8 mouse cellular contexts compared by ENCODE assay signal in genomic region chr11:29525988-29526794, GRCm38 (mm10). TPM values are rescaled to one million over a fixed set of nuclear protein-coding genes. Genes with fewer than 3 reads are reported as not detected.
DNase-seq lines count a peak whose midpoint lies in the region; ATAC-seq and TF ChIP-seq lines count a peak whose summit lies in the region.

Mtif2 (plus strand) TSS chr11:29526408.

- H3K27ac ChIP-seq in cortical plate, adult 2 months (ENCODE audit: insufficient read depth, low read length) = peak within 1 kb of the TSS; percentile 76; the same call in 1 of the 2 replicates
- H3K27ac ChIP-seq in hindbrain, postnatal 0 days = peak within 1 kb of the TSS; percentile 93

- no peaks in the 10 kb centered on the region for H3K27me3 ChIP-seq in hindbrain, postnatal 0 days (ENCODE audit: insufficient read depth, low read length)

- peak within 1 kb of the TSS; percentile 76 for H3K9ac ChIP-seq in hindbrain, postnatal 0 days (replicated peaks; ENCODE audit: low read length)

- peak; percentile 96 for DNase-seq in ZHBTc4 (ENCODE audit: low read depth, low spot score)
- DNase-seq in gastrocnemius, adult 8-10 months (ENCODE audit: low spot score in 2 of 2) = peak; percentile 40 to 50
- peak; percentile 93 for DNase-seq in hindbrain, postnatal 0 days (ENCODE audit: low spot score)
- peak; percentile 74 to 82 for DNase-seq in left cerebral cortex, adult 18-20 months (ENCODE audit: low spot score in 2 of 2)
- DNase-seq in lung, postnatal 4 days = peak; percentile 85 to 86
- peak; percentile 94 for DNase-seq in retina, postnatal 1 day
- peak; percentile 74 for DNase-seq in thymus, postnatal 4 days

- peak within 1 kb of the TSS; percentile 78 for H3K4me2 ChIP-seq in hindbrain, postnatal 0 days (ENCODE audit: low read depth, low read length)

- peak within 1 kb of the TSS; percentile 86 for H3K4me3 ChIP-seq in cortical plate, adult 2 months (ENCODE audit: insufficient read depth, low read length)
- H3K4me3 ChIP-seq in hindbrain, postnatal 0 days (ENCODE audit: low read length) = peak within 1 kb of the TSS; percentile 72

- no peaks in the 10 kb centered on the region; the same call in 1 of the 2 replicates for H3K36me3 ChIP-seq in hindbrain, postnatal 0 days (ENCODE audit: insufficient read depth, low read length)

- ATAC-seq in hindbrain, postnatal 0 days = peak; percentile 99

- 3% methylated on average over 47 of the region's 47 CpGs for WGBS in hindbrain, postnatal 0 days

- no peak for TF ChIP-seq CTCF in cortical plate, adult 2 months (IDR thresholded peaks at IDR 0.05; ENCODE audit: extremely low read depth, insufficient read depth, low read length)
- TF ChIP-seq CTCF in hindbrain, postnatal 0 days (IDR thresholded peaks at IDR 0.05; ENCODE audit: low read depth) = peak; percentile 41; the same call in 1 of the 2 replicates

- H3K9me3 ChIP-seq in hindbrain, postnatal 0 days (ENCODE audit: low read length) = no peaks in the 10 kb centered on the region

- H3K4me1 ChIP-seq in cortical plate, adult 2 months (ENCODE audit: control insufficient read depth, insufficient read depth, low read length) = no peaks in the 10 kb centered on the region
- H3K4me1 ChIP-seq in hindbrain, postnatal 0 days (ENCODE audit: insufficient read depth, low read length) = no peaks in the 10 kb centered on the region; the same call in 1 of the 2 replicates

- TF ChIP-seq POLR2A in cortical plate, adult 2 months (IDR thresholded peaks at IDR 0.05; ENCODE audit: extremely low read depth, insufficient read depth, low read length) = peak; percentile 92

RNA-seq across cellular contexts. Expression of gene Mtif2, which starts in this region (rescaled TPM):
- 22.9 and 25.4 TPM in 2 replicates for polyA plus RNA-seq in cortical plate, adult 2 months (2012; rRNA removed)
- 10 to 100 TPM; 20.3 to 25.4 (median 24.8) TPM for total RNA-seq in gastrocnemius, adult 8-10 months (2022)
- total RNA-seq in hindbrain, postnatal 0 days (2014; rRNA removed) = 17.9 and 32.4 TPM in 2 replicates
- polyA plus RNA-seq in hindbrain, postnatal 0 days (2015; fragmentation: Nextera tagmentation; extraction: Ambion mirVana) = 36.5 and 37.8 TPM in 2 replicates
- 10 to 100 TPM; 28.3 to 31.5 TPM for total RNA-seq in left cerebral cortex, adult 18-20 months (2021)

Comparison
In these comparisons a context has a peak if more than half of its experiments do, and no peak if none do; other contexts are left out.
1. Peak in every context shown above with its lines: DNase-seq, ATAC-seq, H3K4me3 ChIP-seq and H3K27ac ChIP-seq.
2. DNase-seq: peak in every context shown above with its lines; median percentile 96 in ZHBTc4; 94 in retina, postnatal 1 day; 93 in hindbrain, postnatal 0 days; 86 in lung, postnatal 4 days; 78 in left cerebral cortex, adult 18-20 months; 74 in thymus, postnatal 4 days; 45 in gastrocnemius, adult 8-10 months.